Mouse (Mus musculus): ENCODE results near the gene Minpp1. TPM values are rescaled to one million over a fixed set of nuclear protein-coding genes. Genes with fewer than 3 reads are reported as not detected.

The Minpp1 gene
- polyA plus RNA-seq, 1 experiment from 2014 or later = 61.7 TPM

- no peak for ATAC-seq (ENCODE audit: low read depth)
- no peak overlapping the region for H3K9ac ChIP-seq (ENCODE audit: low read depth, low read length)
- H3K4me1 ChIP-seq (ENCODE audit: control insufficient read depth, insufficient read depth, low read length) = no peaks in the 10 kb centered on the region
- 0 out of 2 replicates have a peak, but pooled peaks cover 9% of the 10 kb centered on the region for H3K9me3 ChIP-seq (ENCODE audit: control insufficient read depth, low read length)
- WGBS = 87% methylated on average over 9 of the region's 9 CpGs
- no peak overlapping the region for H3K27ac ChIP-seq (replicated peaks; ENCODE audit: low read depth, low read length)
- no peak for DNase-seq (ENCODE audit: low spot score)
- H3K27me3 ChIP-seq (replicated peaks; ENCODE audit: control insufficient read depth, insufficient read depth, low read length) = no peaks in the 10 kb centered on the region
- no peak overlapping the region for H3K4me3 ChIP-seq (ENCODE audit: low read depth, low read length)
- H3K4me2 ChIP-seq (ENCODE audit: low read depth, low read length) = no peak overlapping the region
- H3K36me3 ChIP-seq (ENCODE audit: control insufficient read depth, insufficient read depth, low read length) = peaks cover 25% of the 10 kb centered on the region
These were observed 22.0 kb downstream of the Minpp1 start for GRCm38 (mm10) chr19:32507526-32507925.

DNA sequence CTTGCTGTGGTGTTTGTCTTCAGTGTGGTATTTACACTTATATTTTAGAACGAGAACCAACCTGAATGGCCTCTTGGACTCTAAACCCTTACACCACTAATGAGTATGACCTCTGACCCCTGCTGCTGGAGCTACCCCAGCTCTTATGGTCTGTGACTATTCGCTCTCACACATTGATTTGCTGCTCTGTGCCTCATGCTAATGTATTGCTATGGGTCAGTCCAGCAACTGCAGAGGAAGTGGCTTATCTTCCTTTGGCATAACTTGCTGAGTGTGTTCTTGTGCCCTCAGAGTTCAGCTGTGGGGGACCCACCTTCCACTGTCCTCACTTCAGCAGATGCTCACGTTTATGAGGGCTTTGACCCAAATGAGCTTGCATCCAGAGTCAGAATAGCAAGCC is 24.7 kb downstream of the Minpp1 start:
- Histone ChIP-seq H3K4me1 (ENCODE audit: control insufficient read depth, insufficient read depth, low read length) (no peaks in the 10 kb centered on the region), H3K27me3 (replicated peaks; ENCODE audit: control insufficient read depth, insufficient read depth, low read length) (no peaks in the 10 kb centered on the region), H3K9ac (ENCODE audit: low read depth, low read length) (no peak overlapping the region), H3K4me2 (ENCODE audit: low read depth, low read length) (no peak overlapping the region), H3K4me3 (ENCODE audit: low read depth, low read length) (no peak overlapping the region), H3K27ac (replicated peaks; ENCODE audit: low read depth, low read length) (no peak overlapping the region), H3K36me3 (ENCODE audit: control insufficient read depth, insufficient read depth, low read length) (peaks cover 48% of the 10 kb centered on the region), H3K9me3 (ENCODE audit: control insufficient read depth, low read length) (0 out of 2 replicates have a peak, but pooled peaks cover 9% of the 10 kb centered on the region)
- WGBS = 79% methylated on average over 3 of the region's 3 CpGs
- ATAC-seq (ENCODE audit: low read depth) (no peak), DNase-seq (ENCODE audit: low spot score) (no peak)

- H3K4me2 ChIP-seq (ENCODE audit: low read depth, low read length) = no peak overlapping the region
- WGBS = 98% methylated on average over 6 of the region's 6 CpGs
- H3K27me3 ChIP-seq (replicated peaks; ENCODE audit: control insufficient read depth, insufficient read depth, low read length) = no peaks in the 10 kb centered on the region
- DNase-seq (ENCODE audit: low spot score) (no peak), ATAC-seq (ENCODE audit: low read depth) (no peak)
- no peaks in the 10 kb centered on the region for H3K4me1 ChIP-seq (ENCODE audit: control insufficient read depth, insufficient read depth, low read length)
- H3K9ac ChIP-seq (ENCODE audit: low read depth, low read length) = no peak overlapping the region
- no peak overlapping the region for H3K4me3 ChIP-seq (ENCODE audit: low read depth, low read length)
- peaks cover 55% of the 10 kb centered on the region for H3K36me3 ChIP-seq (ENCODE audit: control insufficient read depth, insufficient read depth, low read length)
- no peak overlapping the region for H3K27ac ChIP-seq (replicated peaks; ENCODE audit: low read depth, low read length)
- 0 out of 2 replicates have a peak, but pooled peaks cover 9% of the 10 kb centered on the region for H3K9me3 ChIP-seq (ENCODE audit: control insufficient read depth, low read length)
These were observed 25.4 kb downstream of the Minpp1 start for GRCm38 (mm10) chr19:32510962-32511361.

DNA sequence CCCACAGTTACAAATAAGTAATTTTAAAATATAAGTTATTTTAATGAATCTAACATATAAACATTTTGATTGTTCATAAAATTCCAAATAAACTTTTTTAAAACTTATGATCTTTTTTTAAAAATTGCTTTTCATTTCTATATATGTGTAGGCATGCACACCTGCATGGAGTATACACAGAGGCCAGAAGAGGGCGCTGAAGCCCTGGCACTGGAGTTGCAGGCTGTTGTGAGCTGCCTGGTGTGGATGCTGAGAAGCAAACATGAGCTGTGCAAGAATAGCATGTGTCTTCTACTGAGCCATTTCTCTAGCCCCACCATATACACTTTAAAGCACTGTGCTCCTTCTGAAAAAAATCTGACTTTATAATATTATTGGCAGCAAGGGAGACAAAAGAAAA is 26.9 kb downstream of the Minpp1 start:
- peaks cover 68% of the 10 kb centered on the region for H3K36me3 ChIP-seq (ENCODE audit: control insufficient read depth, insufficient read depth, low read length)
- 40% methylated on average over 1 of the region's 1 CpGs for whole genome bisulfite sequencing
- no peaks in the 10 kb centered on the region for H3K4me1 ChIP-seq (ENCODE audit: control insufficient read depth, insufficient read depth, low read length)
- peaks cover 9% of the 10 kb centered on the region; the same call in 1 of the 2 replicates for H3K9me3 ChIP-seq (ENCODE audit: control insufficient read depth, low read length)
- no peak overlapping the region for H3K4me3 ChIP-seq (ENCODE audit: low read depth, low read length)
- DNase-seq (ENCODE audit: low spot score) (no peak), ATAC-seq (ENCODE audit: low read depth) (no peak)
- H3K9ac ChIP-seq (ENCODE audit: low read depth, low read length) = no peak overlapping the region
- no peak overlapping the region for H3K27ac ChIP-seq (replicated peaks; ENCODE audit: low read depth, low read length)
- no peaks in the 10 kb centered on the region for H3K27me3 ChIP-seq (replicated peaks; ENCODE audit: control insufficient read depth, insufficient read depth, low read length)
- H3K4me2 ChIP-seq (ENCODE audit: low read depth, low read length) = no peak overlapping the region

DNA sequence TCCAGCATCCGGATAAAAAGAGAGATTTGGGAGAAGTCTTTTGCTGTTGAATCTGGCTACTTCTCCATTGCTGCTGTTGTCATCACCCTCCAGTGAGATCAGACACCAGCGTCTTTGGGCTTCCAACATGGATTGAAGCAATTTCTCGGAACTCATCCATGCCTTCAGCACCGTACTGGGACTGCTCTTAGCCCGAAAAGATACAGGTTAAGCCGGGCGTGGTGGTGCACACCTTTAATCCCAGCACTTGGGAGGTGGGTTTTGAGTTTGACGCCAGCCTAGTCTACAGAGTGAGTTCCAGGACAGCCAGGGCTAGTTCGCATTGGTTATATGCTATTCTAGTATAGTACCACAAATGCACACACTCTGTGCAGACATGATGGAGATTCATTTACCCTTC is 31.0 kb downstream of the Minpp1 start:
- Histone ChIP-seq H3K27me3 (replicated peaks; ENCODE audit: control insufficient read depth, insufficient read depth, low read length) (no peaks in the 10 kb centered on the region), H3K4me3 (ENCODE audit: low read depth, low read length) (no peak overlapping the region), H3K9ac (ENCODE audit: low read depth, low read length) (no peak overlapping the region), H3K4me2 (ENCODE audit: low read depth, low read length) (no peak overlapping the region), H3K9me3 (ENCODE audit: control insufficient read depth, low read length) (peaks cover 12% of the 10 kb centered on the region; the same call in 1 of the 2 replicates), H3K27ac (replicated peaks; ENCODE audit: low read depth, low read length) (no peak overlapping the region), H3K36me3 (ENCODE audit: control insufficient read depth, insufficient read depth, low read length) (peaks cover 58% of the 10 kb centered on the region), H3K4me1 (ENCODE audit: control insufficient read depth, insufficient read depth, low read length) (no peaks in the 10 kb centered on the region)
- ATAC-seq (ENCODE audit: low read depth) = no peak
- 98% methylated on average over 9 of the region's 9 CpGs for WGBS
- DNase-seq (ENCODE audit: low spot score) = no peak

- 89% methylated on average over 3 of the region's 3 CpGs for WGBS
- H3K4me3 ChIP-seq (ENCODE audit: low read depth, low read length) = no peak overlapping the region
- no peak overlapping the region for H3K4me2 ChIP-seq (ENCODE audit: low read depth, low read length)
- DNase-seq (ENCODE audit: low spot score) (no peak), ATAC-seq (ENCODE audit: low read depth) (no peak)
- no peak overlapping the region for H3K27ac ChIP-seq (replicated peaks; ENCODE audit: low read depth, low read length)
- peaks cover 8% of the 10 kb centered on the region; the same call in 1 of the 2 replicates for H3K9me3 ChIP-seq (ENCODE audit: control insufficient read depth, low read length)
- no peaks in the 10 kb centered on the region; the same call in 1 of the 2 replicates for H3K4me1 ChIP-seq (ENCODE audit: control insufficient read depth, insufficient read depth, low read length)
- no peak overlapping the region for H3K9ac ChIP-seq (ENCODE audit: low read depth, low read length)
- H3K36me3 ChIP-seq (ENCODE audit: control insufficient read depth, insufficient read depth, low read length) = peaks cover 13% of the 10 kb centered on the region
- H3K27me3 ChIP-seq (replicated peaks; ENCODE audit: control insufficient read depth, insufficient read depth, low read length) = no peaks in the 10 kb centered on the region
These were observed 35.9 kb downstream of the Minpp1 start for GRCm38 (mm10) chr19:32521446-32521845.

DNA sequence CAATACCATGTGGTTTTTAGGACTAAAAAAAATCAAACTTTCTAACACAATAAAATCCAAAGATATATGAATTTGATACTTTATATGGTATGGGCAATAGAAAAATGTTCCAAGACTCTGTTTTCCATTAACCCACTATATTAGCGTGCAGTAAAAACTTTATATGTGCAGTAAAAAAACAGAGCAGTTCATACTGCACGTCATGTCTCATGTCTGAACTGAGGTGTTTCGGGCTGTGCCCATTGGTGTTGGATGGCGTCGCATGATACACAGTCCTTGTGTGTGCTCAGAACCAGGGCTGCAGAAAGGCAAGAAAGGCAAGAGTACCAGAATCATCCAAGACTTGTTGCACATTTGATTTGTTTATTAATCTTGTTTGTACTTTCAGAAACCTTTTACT is 36.7 kb downstream of the Minpp1 start:
- DNase-seq (ENCODE audit: low spot score) = no peak
- 82% methylated on average over 5 of the region's 5 CpGs for WGBS

GRCm38 (mm10) chr19:32522753-32523307 is 37.3 kb downstream of the Minpp1 start:
- 0 out of 2 replicates have a peak, but pooled peaks cover 8% of the 10 kb centered on the region for H3K9me3 ChIP-seq (ENCODE audit: control insufficient read depth, low read length)
- no peak overlapping the region for H3K27ac ChIP-seq (replicated peaks; ENCODE audit: low read depth, low read length)

More for the DNA sequence above, 36.7 kb downstream of the Minpp1 start:
- Histone ChIP-seq H3K27ac (replicated peaks; ENCODE audit: low read depth, low read length) (no peak overlapping the region), H3K4me3 (ENCODE audit: low read depth, low read length) (no peak overlapping the region), H3K9me3 (ENCODE audit: control insufficient read depth, low read length) (peaks cover 8% of the 10 kb centered on the region; the same call in 1 of the 2 replicates), H3K9ac (ENCODE audit: low read depth, low read length) (no peak overlapping the region), H3K4me2 (ENCODE audit: low read depth, low read length) (no peak overlapping the region), H3K36me3 (ENCODE audit: control insufficient read depth, insufficient read depth, low read length) (peaks cover 5% of the 10 kb centered on the region; the same call in 1 of the 2 replicates), H3K4me1 (ENCODE audit: control insufficient read depth, insufficient read depth, low read length) (no peaks in the 10 kb centered on the region; the same call in 1 of the 2 replicates), H3K27me3 (replicated peaks; ENCODE audit: control insufficient read depth, insufficient read depth, low read length) (no peaks in the 10 kb centered on the region)
- ATAC-seq (ENCODE audit: low read depth) = no peak

More at GRCm38 (mm10) chr19:32522753-32523307, 37.3 kb downstream of the Minpp1 start:
- Histone ChIP-seq H3K4me3 (ENCODE audit: low read depth, low read length) (no peak overlapping the region), H3K9ac (ENCODE audit: low read depth, low read length) (no peak overlapping the region), H3K4me1 (ENCODE audit: control insufficient read depth, insufficient read depth, low read length) (no peaks in the 10 kb centered on the region; the same call in 1 of the 2 replicates), H3K27me3 (replicated peaks; ENCODE audit: control insufficient read depth, insufficient read depth, low read length) (no peaks in the 10 kb centered on the region), H3K36me3 (ENCODE audit: control insufficient read depth, insufficient read depth, low read length) (0 out of 2 replicates have a peak, but pooled peaks cover under 1% of the 10 kb centered on the region), H3K4me2 (ENCODE audit: low read depth, low read length) (no peak overlapping the region)
- ATAC-seq (ENCODE audit: low read depth) (no peak), DNase-seq (ENCODE audit: low spot score) (no peak)
- WGBS = 79% methylated on average over 8 of the region's 8 CpGs
